18 mouse cellular contexts compared by ENCODE assay signal in genomic region chr15:100058912-100059311, GRCm38 (mm10).
"Had no signal": no experiment of that assay in that cellular context is flagged by ENCODE, and none has a peak within 500 bp of the region (broad histone marks: within the 10 kb centered on the region; RNA-seq: fewer than 3 reads in every experiment).

No protein-coding gene starts in this region.

- H3K36me3 ChIP-seq: neural tube, embryonic 13.5 days had no signal

- ATAC-seq: midbrain, embryonic 16.5 days had no signal

- H3K9ac ChIP-seq: limb, embryonic 13.5 days; liver, embryonic 14.5 days; lung, embryonic 14.5 days; neural tube, embryonic 13.5 days had no signal

- H3K4me2 ChIP-seq: limb, embryonic 13.5 days; lung, embryonic 14.5 days; neural tube, embryonic 13.5 days had no signal

- DNase-seq: kidney, adult 18-20 months; kidney, postnatal 4 days; left cerebral cortex, postnatal 4 days; lung, embryonic 14.5 days; lung, postnatal 10 days; lung, postnatal 4 days; retina, postnatal 1 day; right cerebral cortex, postnatal 4 days; spleen, adult 18-20 months; thymus, adult 2 months; thymus, postnatal 25 days had no signal

- H3K27me3 ChIP-seq: limb, embryonic 13.5 days; neural tube, embryonic 13.5 days had no signal

- H3K4me3 ChIP-seq: layer of hippocampus, adult 2 months; limb, embryonic 13.5 days; midbrain, embryonic 10.5 days; neural tube, embryonic 13.5 days had no signal

- H3K27ac ChIP-seq: kidney, postnatal 0 days; layer of hippocampus, adult 2 months; limb, embryonic 13.5 days; liver, embryonic 14.5 days; midbrain, embryonic 10.5 days; neural tube, embryonic 13.5 days had no signal

- H3K9me3 ChIP-seq: limb, embryonic 13.5 days; midbrain, embryonic 10.5 days; neural tube, embryonic 13.5 days had no signal
